Mouse (Mus musculus): ENCODE results near the gene Nup133.

Nup133 gene

DNA sequence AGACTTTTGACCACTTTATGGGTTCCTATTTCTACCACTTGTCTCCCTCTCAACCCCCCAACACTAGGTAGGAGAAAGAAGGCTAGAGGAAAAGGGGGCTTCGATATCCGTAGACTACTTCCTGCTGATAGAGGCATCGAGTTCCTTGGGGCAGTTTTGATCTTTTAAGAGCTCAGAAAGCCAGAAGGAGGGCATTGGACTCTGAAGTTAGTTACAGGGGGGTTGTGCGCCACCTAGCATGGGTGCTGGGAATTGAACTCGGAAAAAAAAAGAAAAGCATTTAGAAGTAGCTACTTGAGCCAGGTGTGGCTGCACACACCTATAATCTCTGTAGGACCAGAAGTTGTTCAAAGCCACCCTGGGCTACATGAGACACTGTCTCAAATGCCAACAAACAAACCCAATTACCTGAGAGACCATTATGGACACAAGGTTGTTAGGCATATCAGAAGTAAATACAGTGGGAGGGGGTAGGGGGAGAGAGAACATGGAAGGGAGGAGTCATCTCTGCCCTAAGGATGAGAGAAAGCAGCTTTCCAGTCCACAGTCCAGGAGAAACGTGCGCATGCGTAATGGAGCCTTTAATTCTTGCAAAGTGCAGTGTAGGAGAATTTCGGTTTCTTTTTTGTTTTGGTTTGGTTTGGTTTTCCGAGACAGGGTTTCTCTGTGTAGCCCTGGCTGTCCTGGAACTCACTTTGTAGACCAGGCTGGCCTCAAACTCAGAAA, 1.2 kb upstream of the Nup133 start:
- DNase-seq, result peak; percentile 31

DNA sequence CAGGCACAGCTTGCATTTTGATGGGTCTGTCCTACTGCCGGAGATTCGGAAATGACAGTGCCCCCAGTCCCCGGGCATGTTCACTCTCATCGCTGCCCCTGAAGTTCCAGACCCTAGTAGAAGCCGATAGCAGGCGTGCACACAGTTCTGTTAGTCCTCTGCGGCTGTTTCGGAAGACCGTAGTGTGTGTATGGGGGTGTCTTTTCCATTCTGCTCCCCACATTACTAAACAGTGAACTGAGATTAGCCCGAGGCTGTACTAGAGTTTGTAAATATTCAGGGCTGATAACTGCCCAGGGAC, 571 bp upstream of the Nup133 start:
- no peak for DNase-seq

DNA sequence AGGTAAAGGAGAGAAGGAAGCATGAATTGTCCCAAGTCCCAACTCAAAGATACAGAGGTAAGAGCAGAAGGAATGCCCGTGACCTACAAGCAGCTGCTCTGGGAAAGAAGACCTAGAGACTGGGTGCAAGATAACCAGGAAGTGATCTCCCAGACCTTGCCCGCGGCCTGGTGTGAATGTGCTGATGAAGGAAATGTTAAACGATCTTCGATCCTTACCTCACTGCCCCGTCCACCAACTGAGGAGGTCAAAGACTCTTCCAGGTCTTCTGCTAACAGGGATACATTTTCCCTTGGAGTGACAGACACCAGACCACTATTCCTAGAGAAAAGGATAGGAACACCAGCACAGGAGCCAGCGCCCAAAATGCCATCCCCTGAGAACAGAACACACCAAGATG, 20.0 kb downstream of the Nup133 start:
- no peak for DNase-seq

DNA sequence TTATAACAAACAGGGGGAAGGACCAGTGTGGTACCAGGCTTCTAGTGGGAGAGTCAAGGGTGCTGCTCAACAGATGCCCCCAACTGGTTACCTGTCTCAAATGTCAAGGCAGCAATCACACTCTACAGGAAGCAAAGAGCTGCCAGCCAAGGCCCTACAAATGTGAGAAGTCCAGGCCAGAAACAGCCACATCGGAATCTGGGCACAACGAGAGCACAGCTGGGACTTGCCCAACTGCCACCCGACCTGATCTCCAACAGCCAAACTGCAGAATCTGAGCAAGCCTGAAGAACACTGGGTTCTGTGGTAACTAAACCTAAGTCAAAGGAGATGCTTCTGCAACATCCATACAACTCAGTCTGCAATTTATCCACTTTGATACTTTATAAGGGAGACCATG, 23.4 kb downstream of the Nup133 start:
- DNase-seq, result no peak

DNA sequence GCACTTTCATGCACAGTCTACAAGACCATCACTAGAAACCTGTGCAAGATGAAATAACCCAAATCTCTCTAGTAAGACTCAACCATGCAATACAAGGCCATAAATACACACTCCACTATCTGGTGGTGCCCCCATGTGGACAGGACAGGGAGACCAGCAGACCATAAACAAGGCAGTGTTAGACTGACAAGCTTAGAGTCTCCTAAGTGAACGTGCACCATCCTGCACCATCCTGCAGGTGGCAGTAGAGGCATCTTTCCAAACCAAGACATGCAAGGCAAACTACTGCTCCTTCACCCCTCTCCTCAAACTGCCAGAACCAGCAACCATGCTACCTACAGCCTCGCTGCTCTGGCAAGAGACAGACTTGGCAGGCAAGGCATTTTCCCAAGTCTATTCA, 24.3 kb downstream of the Nup133 start:
- DNase-seq, result peak; percentile 78

DNA sequence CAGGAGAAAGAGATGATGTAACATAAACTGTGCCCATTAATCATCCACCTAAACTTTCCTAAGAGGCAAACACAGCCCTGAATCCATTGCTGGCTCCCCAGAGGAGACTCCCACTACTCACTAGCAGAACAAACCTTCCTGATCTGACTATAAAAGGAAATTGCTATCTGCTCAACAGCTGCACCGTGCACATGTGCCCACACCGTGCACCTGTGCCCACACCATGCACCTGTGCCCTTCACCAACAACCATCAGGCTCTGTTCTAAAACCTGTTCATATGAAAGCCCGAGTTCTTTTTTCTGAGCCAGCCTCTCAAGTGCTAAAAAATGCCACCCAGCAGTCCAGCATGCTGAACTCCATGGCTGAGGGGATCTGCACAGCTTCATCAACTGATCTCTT, 34.4 kb downstream of the Nup133 start:
- no peak for DNase-seq

DNA sequence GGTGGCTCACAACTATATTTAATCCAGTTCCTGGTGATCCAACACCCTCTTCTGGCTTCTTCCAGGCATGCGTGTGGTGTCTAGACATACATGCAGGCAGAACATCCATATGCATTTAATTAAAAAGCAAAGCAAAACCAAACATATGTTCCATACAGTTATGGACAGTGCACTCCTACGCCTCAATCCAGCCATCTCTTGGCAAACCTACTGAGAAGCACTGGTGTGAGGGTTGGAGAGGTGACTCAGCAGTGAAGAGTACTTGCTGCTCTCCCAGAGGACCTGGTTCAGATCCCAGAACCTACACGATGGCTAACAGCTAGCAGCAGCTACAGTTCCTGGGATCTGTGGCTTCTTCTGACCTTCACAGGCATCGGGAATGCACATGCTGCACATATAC, 36.8 kb downstream of the Nup133 start:
- DNase-seq, result no peak

DNA sequence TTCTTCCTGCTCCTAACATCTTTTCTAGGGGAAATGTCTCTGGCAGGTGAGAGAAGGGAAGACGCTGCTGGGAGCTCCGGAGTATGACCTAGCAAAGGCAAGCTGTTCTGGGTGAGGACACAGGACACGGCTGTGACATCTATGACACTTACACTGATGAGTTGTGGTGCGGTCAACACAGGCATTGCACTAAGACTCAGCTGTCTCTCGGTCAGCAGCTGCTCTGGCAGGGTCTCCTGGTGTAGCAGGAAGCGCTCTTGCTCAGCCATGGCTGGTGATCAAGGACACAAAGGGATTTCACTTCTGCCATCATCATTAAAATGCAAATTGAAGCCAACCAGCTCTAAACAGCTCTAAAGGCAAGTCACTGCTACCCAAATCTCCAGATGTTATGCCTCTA, 41.5 kb downstream of the Nup133 start:
- DNase-seq, result no peak

DNA sequence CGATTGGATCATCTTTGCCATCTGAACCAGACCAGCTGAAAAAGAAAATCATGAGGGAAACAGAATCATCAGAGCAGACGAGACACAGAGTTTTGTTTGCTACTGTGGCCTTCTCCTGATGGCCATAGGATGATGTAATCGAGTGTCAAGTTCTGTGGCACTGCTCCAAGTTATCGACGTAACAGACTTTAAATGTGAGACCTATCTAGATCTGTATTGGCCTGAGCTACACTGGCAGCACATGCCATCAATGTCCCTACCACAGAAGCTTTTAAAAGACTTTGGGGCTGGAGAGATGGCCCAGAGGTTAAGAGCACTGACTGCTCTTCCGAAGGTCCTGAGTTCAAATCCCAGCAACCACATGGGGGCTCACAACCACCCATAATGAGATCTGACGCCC, 46.4 kb downstream of the Nup133 start:
- no peak for DNase-seq

DNA sequence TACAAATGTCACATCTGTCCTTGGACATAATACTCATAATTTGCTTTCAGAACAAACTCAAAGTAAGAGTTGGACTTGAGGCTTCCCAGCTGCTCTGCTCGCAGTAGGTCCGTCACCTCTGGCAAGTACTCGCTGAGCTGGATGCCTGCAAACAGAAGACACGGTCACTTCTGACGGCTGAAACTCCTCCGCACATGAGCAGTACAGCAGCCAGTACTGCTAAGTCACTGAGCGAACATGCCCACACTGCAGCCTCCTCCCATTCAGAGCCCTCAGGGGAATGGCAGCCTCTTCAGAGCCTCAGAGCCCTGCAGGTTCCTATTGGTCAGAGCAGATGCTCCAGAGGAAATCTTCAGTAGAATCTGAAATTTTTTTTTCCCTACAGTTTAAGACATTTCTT, 49.7 kb downstream of the Nup133 start:
- no peak for DNase-seq

DNA sequence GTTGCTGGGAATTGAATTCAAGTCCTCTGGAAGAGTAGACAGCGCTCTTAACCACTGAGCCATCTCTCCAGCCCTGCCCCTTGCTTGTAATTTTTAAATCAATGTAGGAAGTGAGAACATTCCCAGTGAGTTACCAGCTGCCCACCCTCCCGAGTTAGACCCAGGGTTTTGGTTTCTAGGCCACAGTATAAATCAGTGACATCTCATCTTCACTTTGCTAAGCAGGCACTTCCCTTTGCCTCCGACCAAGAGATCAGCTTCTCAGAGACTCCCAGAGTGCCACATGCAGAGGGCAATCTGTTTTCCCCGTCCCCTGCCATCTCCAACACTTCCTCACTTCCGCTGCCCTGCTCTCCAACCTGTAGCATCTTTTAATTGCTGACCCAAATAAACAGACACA, 50.5 kb downstream of the Nup133 start:
- no peak for DNase-seq

DNA sequence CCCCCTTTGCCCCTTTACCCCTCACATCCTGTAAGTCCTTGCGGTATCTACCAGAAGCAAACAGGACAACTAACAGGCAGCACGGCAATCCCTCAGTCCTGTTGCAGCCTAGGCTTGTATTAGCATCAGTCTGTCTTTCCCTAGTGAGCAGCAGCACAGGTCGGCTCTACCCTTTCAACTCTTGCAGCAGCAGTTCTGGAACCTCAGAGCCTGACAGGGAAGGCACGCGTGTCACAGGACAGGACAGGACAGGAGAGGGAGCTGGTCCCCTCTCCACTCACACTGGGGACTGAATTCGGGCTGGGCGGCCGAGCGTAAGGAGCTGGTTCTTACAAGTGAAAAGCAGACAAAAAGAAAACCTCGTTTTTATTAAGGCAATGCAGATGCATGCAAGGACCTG, 52.3 kb downstream of the Nup133 start:
- DNase-seq, result no peak

DNA sequence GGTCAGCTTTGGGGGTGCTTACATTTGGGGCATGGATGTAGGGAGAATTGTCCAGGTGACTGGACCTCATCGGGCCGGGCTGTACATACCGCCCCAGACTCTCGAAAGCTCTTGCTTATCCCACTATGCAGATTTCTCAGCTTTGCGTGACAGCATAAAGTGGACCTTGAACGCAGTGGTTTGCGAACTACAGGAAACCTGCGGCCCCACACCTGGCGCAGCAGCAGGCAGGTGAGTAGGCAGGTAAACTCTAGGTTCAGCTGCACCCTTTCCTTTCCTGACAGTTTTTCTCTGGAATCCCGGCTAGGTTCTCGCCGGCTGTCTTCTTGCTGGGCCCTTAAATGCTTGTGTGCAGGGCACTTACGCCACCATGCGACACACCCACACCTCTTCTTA, 52.7 kb downstream of the Nup133 start:
- no peak for DNase-seq

DNA sequence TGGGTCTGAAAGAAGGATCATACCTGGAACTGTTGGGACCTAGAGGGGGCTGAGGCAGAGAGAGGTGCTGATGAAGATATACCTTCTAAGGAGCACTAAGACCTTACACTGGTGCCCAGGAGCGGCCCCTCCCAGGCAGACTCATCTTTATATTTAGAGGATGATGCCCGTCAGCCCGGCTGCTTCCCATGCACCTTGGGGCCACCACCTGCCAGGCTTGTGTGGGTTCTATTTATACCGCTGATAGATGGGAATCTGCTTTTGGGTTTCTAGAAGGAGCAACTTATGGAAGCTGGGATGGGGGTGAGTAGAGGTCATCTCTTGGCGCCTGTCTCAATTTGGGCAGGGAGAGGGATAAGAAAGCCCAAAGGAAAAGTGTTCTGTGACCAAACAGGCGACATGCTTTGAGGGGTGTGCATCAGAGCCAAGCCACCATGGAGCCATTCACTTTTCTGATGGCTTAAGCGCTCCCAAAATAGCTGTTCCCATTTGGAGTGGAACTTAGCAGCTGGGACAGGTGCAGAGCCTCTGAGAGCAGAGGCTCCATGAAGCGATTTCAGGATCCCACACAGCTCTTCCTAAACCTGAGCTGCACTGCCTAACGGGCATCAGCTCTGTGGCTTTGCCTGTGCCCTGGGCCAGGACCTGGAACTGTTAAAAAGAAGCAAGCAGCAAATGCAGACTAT, 53.2 kb downstream of the Nup133 start:
- DNase-seq, result no peak

DNA sequence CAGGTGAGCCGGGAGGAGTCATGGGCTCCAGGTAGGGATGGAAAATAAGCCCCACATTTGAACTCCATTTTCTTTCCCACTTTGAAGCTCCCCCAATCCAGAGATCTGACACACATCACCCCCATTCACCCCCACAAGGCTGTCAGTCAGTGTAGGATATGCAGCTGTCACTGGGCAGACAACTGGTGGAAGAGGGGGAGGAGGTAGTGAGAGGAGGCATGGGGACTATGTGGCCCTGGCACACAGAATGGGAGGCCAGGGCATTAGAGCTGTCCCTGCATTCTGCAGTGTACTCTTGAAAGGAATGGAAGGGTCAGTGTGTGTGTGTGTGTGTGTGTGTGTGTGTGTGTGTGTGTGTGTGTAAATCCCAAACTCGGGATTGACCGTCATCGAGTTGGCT, 53.8 kb downstream of the Nup133 start:
- DNase-seq, result no peak

DNA sequence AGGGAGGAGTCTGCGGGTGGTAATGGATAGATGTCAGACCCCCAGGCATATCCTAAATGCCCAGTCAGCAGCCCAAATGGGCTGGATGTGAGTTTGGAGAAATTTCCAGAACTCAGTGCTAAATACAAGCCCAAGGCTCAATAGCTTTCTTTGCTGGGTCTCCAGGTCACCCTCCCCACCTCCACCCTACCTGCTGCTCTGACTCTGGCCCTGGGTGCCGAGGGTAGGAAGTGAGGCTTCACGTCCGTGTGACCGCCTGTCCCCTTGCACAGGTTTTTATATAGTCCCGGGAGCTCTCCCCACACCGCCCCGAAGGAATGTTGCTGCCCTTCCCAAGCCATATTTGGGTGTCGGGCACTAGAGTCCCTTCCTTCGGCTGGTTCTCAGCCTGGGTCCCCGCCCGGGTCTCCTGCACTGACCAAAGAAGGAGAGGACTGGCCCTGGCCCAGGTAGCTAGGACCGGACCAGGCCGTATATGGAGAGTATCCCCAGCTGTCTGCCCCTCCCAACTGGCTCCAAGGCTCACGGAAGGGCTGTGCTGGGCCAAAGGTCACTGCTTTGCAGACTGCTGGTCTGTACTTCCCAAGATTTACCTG, 54.5 kb downstream of the Nup133 start, which contains the start of gene Acta1:
Gene Acta1, minus strand, starts transcription at position 250 of the 596 bp plus-strand sequence.
- DNase-seq, result no peak

DNA sequence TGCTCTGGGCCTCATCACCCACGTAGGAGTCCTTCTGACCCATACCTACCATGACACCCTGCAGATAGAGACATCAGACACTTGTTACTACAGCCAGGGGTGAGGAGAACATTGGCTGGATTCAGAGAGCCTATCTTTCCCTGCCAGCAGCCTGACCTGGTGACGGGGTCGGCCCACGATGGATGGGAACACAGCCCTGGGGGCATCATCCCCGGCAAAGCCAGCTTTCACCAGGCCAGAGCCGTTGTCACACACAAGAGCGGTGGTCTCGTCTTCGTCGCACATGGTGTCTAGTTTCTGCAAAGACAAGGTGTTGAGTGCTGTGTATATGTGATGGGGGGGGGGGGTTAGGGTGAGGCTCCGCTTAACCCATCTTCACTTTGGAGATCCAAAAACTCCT, 55.7 kb downstream of the Nup133 start:
- DNase-seq, result no peak

DNA sequence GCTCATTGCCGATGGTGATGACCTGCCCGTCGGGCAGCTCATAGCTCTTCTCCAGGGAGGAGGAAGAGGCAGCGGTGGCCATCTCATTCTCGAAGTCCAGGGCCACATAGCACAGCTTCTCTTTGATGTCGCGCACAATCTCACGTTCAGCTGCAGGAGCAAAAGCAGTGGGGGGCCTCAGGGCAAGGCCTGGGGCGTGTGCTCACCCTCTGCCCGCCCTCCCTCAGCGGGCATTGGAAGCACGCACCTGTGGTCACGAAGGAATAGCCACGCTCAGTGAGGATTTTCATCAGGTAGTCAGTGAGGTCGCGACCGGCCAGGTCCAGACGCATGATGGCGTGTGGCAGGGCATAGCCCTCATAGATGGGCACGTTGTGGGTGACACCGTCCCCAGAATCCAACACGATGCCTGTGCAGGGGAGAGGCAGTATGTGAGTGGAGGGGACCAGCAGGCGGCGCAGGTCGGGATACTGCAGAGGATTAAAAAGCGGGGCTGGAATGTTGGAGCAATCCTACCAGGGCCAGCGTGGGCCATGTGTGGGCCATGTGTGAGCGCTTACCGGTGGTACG, 56.4 kb downstream of the Nup133 start:
- DNase-seq, result peak; percentile 37

DNA sequence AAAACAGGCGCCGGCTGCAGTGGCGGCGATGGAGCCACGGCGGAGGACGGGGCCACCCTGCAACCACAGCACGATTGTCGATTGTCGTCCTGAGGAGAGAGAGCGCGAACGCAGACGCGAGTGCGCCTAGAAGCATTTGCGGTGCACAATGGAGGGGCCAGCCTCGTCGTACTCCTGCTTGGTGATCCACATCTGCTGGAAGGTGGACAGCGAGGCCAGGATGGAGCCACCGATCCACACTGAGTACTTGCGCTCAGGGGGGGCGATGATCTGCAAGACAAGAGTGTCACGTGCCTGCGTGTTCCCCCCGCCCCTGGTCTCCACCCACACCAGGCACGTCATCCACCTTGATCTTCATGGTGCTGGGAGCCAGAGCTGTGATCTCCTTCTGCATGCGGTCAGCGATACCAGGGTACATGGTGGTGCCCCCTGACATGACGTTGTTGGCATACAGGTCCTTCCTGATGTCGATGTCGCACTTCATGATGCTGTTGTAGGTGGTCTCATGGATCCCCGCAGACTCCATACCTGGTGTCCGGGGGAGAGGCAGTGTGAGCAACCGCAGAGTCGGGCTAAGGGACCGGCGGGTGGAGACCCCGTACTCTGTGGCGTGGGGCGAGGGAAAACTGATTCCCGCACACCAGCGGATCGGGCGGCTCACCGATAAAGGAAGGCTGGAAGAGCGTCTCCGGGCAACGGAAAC, 57.0 kb downstream of the Nup133 start:
- DNase-seq, result peak; percentile 71

DNA sequence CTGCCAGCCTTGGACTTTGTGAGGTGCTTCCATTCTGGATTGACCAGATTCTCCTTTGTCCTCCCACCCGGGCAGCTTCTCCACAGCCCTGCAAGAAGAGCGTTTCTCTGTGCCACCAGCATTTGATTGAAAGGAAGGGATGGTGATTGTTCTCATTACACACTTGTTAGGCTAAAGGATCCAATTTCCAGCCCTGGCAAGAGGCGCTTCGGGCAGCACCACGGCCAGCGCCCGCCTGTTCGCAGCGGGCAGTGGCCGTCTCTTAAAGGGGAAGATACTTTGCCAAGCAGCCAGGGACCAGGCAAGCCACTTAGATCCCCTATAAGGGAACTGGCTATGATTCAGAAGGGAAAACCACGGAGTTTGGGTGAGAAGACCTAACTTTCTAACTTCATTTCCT, 57.8 kb downstream of the Nup133 start:
- DNase-seq, result peak; percentile 31

DNA sequence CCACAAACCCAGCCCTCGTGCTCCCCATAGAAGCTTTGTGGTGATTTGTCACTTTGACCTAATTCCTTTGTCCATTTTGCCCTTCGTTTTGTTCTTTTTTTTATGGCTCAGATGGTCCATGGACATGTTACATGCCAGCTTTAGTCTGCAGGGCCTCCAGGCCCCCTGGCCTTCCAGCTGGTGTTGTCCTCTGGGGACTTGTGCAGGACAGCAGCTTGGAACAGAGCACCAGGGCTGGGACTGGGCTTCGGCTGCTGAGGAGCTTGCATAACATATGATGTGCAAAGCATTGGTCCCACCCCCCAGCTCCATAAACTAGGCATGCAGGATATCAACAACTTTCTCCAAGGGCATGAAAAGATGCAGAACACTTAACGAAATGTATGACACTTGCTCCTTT, 59.3 kb downstream of the Nup133 start:
- DNase-seq, result no peak

DNA sequence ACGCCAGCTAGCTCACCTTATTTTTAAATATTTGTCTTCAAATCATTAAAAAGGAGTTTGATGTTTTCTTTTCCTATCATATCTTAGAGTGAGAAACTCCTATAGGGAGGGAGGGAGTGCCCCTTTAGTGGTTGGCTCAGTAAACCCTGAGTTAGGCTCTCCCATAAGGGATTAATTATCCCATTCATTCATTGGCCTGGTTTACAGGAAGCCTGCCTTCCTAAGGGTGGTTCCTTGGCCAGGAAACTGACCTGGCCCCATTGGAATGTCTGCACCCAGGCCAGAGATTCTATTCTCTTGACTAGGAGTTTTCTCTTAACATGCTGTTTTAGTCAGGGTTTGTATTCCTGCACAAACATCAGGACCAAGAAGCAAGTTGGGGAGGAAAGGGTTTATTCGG, 61.1 kb downstream of the Nup133 start:
- no peak for DNase-seq

DNA sequence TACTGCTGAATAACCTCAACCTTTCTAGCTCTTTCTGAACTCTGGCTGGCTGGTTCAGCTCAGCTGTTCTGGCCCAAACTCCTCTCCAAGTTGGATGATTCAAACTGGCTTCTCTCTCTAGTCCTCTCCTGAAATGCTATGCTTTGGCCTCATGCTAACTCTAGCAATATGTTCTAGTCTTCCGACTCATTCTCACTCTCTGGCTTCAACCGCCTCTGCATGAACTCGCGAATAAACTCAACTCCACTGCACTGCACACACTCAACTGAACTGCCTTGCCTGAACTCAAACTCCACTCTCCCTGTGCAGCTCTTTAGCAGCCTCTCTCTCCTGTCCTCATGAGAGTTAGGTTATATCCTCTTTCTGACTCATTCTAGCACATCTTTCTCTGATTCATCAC, 61.9 kb downstream of the Nup133 start:
- DNase-seq, result no peak
